8 mouse cellular contexts compared by ENCODE assay signal in the genomic region with DNA sequence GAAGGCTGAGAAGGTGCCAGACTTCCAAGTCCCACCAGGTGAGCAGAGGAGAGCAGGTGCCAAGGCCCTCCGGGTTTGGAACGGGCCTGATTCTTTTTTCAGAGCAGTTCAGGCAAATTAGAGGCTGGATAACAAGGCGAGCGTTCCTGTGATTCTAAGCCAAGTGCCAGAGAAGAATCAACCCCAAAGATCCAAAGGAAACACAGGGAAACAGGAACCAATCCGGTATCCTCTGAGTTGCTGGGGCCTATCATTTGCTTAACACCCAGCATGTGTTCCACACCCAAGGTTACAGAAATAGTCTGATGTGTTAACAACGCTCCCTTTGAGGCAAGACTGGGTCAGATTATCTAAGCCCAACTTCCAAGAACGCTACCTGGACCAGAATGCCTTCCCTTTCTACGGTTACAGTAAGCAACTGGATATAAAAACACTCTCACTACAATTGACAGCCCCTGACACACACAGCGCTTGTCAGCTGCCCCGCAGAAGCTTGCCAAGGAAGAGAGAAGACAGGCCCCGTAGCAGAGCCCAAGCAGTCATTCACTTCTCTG. TPM values are rescaled to one million over a fixed set of nuclear protein-coding genes. Genes with fewer than 3 reads are reported as not detected.
DNase-seq lines count a peak whose midpoint lies in the region; ATAC-seq and TF ChIP-seq lines count a peak whose summit lies in the region.

No protein-coding gene starts in this region.

- 26% methylated on average over 10 of the region's 11 CpGs for WGBS in embryonic facial prominence, embryonic 14.5 days
- WGBS in intestine, embryonic 15.5 days = 17% methylated on average over 11 of the region's 11 CpGs
- WGBS in midbrain, embryonic 12.5 days = 30% methylated on average over 11 of the region's 11 CpGs

- H3K9ac ChIP-seq in embryonic facial prominence, embryonic 14.5 days (ENCODE audit: low read depth, low read length) = peak overlapping the region; percentile 74
- peak overlapping the region; percentile 78 for H3K9ac ChIP-seq in intestine, embryonic 15.5 days
- H3K9ac ChIP-seq in midbrain, embryonic 12.5 days (replicated peaks) = peak overlapping the region; percentile 67

- no peak for TF ChIP-seq CTCF in Patski (IDR thresholded peaks at IDR 0.05)

- peak; percentile 32 for DNase-seq in kidney, adult 11 months
- no peak for DNase-seq in kidney, postnatal 14 days
- DNase-seq in Patski (ENCODE audit: low read depth, low spot score) = no peak
- DNase-seq in embryonic facial prominence, embryonic 14.5 days (ENCODE audit: low spot score) = no peak
- DNase-seq in spleen, postnatal 14 days (ENCODE audit: low spot score in 2 of 2) = no peak
- DNase-seq in T-cell, adult 2 months (ENCODE audit: low spot score) = no peak

- peaks cover 17% of the 10 kb centered on the region for H3K27me3 ChIP-seq in Patski
- no peaks in the 10 kb centered on the region for H3K27me3 ChIP-seq in embryonic facial prominence, embryonic 14.5 days (replicated peaks; ENCODE audit: control insufficient read depth, insufficient read depth, low read length)
- no peaks in the 10 kb centered on the region for H3K27me3 ChIP-seq in intestine, embryonic 15.5 days (replicated peaks)
- H3K27me3 ChIP-seq in midbrain, embryonic 12.5 days = 0 out of 2 replicates have a peak, but pooled peaks cover 4% of the 10 kb centered on the region

- H3K36me3 ChIP-seq in embryonic facial prominence, embryonic 14.5 days (ENCODE audit: control insufficient read depth, insufficient read depth, low read length) = no peaks in the 10 kb centered on the region
- no peaks in the 10 kb centered on the region for H3K36me3 ChIP-seq in intestine, embryonic 15.5 days
- no peaks in the 10 kb centered on the region for H3K36me3 ChIP-seq in midbrain, embryonic 12.5 days

- peak overlapping the region; percentile 59 for H3K4me3 ChIP-seq in embryonic facial prominence, embryonic 14.5 days (ENCODE audit: low read depth, low read length)
- H3K4me3 ChIP-seq in intestine, embryonic 15.5 days (replicated peaks) = peak overlapping the region; percentile 69
- H3K4me3 ChIP-seq in midbrain, embryonic 12.5 days = peak overlapping the region; percentile 65

- in situ Hi-C loops in Patski (cut with MboI; ENCODE audit: low pct_unique_long_range_greater_than_20kb) = no loop called here

- H3K9me3 ChIP-seq in embryonic facial prominence, embryonic 14.5 days (ENCODE audit: control insufficient read depth, low read length) = no peaks in the 10 kb centered on the region
- H3K9me3 ChIP-seq in intestine, embryonic 15.5 days = no peaks in the 10 kb centered on the region
- H3K9me3 ChIP-seq in midbrain, embryonic 12.5 days = no peaks in the 10 kb centered on the region

- H3K27ac ChIP-seq in embryonic facial prominence, embryonic 14.5 days (replicated peaks; ENCODE audit: low read depth, low read length) = peak overlapping the region; percentile 85
- peak overlapping the region; percentile 81 for H3K27ac ChIP-seq in intestine, embryonic 15.5 days
- peak overlapping the region; percentile 47 for H3K27ac ChIP-seq in midbrain, embryonic 12.5 days (replicated peaks)

- peak overlapping the region; percentile 71 for H3K4me2 ChIP-seq in embryonic facial prominence, embryonic 14.5 days (ENCODE audit: low read depth, low read length)
- H3K4me2 ChIP-seq in intestine, embryonic 15.5 days (replicated peaks) = peak overlapping the region; percentile 67
- peak overlapping the region; percentile 59 for H3K4me2 ChIP-seq in midbrain, embryonic 12.5 days (replicated peaks)

- peak; percentile 12 for ATAC-seq in Patski
- ATAC-seq in embryonic facial prominence, embryonic 14.5 days (ENCODE audit: low read depth) = peak; percentile 28; the same call in 1 of the 2 replicates
- ATAC-seq in intestine, embryonic 15.5 days = peak; percentile 54
- no peak; the same call in 1 of the 2 replicates for ATAC-seq in midbrain, embryonic 12.5 days (ENCODE audit: low FRiP score, low read depth)

- H3K4me1 ChIP-seq in embryonic facial prominence, embryonic 14.5 days (ENCODE audit: control insufficient read depth, insufficient read depth, low read length) = peaks cover 9% of the 10 kb centered on the region; the same call in 1 of the 2 replicates
- 0 out of 2 replicates have a peak, but pooled peaks cover 7% of the 10 kb centered on the region for H3K4me1 ChIP-seq in intestine, embryonic 15.5 days (replicated peaks)
- peaks cover 12% of the 10 kb centered on the region for H3K4me1 ChIP-seq in midbrain, embryonic 12.5 days

- CTCF ChIA-PET in Patski (lab: Charles Lee) = interaction anchor here (2.3 kb wide), 1 partner anchor 14 kb away, joined by 9 read pairs; no protein-coding TSS in a partner anchor

- POLR2A ChIA-PET in Patski (lab: Charles Lee) = no interaction called here

RNA-seq across cellular contexts. Expression of a gene that starts 0.7 kb away (rescaled TPM):
- polyA plus RNA-seq in Patski (2021) = 60.5 TPM
- polyA plus RNA-seq in embryonic facial prominence, embryonic 14.5 days (2014; fragmentation: Nextera tagmentation; extraction: Ambion mirVana) = 29.0 and 31.7 TPM in 2 replicates
- polyA plus RNA-seq in intestine, embryonic 15.5 days (2015; fragmentation: Nextera tagmentation; extraction: Ambion mirVana) = 28.7 and 29.7 TPM in 2 replicates
- polyA plus RNA-seq in midbrain, embryonic 12.5 days (2016; fragmentation: Nextera tagmentation; extraction: Ambion mirVana) = 15.2 and 15.6 TPM in 2 replicates
